Mouse (Mus musculus) CD8-positive naive resting alpha-beta T cell, adult 2 months (primary cell): ENCODE measurements at regions not wholly inside any gene's neighbourhood (a gene's known extent, or its start where the extent isn't known, plus 50 kb on each side); places are given as distances from the start of the nearest gene placed in this dataset.

Experiments
- DNase-seq, 2 experiments: peaks; one replicate each; pipeline ENCODE4 v3.0.0; 2022; ENCODE audit warnings: low read depth in 2 of 2, low spot score in 2 of 2

DNA sequence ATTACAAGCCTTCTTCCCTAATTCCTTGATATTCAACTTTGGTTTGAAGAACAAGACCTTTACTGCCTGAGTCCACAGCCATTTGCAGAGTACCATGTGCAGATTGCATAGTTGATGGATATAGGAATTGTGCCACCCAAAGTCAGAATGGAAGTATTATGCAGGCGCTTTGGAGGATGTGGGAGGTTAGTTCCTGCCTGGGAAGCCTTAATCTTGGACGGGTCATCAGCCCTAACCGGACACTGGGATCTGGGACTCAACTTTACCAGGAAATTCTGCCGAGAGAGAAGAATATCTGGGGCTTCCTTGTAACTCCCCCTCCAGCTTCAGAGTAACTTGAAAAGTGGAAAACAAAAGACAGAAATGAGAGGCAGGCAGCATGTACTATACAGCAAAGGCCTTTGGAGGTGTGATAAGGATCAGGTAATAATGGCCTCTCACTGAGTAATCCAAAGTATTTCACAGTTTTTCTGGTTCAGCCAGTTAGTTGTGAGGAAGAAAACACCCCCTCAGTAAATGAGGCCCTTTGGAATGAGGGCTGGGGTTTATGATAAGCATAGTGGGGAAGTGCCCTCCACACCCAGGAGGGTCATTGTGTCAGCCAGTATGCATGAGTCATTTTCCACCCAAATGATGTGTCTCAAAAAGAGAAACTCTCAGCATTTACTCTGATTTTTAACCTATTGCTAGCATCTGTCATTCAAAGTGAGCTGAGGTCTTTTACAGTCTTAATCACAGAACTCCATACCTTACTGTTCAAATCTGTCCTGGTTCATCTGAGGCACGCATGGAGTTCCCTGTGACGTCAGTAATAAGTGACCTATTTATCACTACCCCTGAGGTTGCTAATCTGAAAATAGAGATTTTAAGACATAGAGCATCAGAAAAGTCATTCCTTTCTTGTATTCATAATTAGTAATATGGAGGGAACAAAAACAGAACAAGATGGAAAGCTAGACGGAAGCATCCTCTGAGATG is 91.7 kb upstream of the Klf6 start:
- no peak for DNase-seq

DNA sequence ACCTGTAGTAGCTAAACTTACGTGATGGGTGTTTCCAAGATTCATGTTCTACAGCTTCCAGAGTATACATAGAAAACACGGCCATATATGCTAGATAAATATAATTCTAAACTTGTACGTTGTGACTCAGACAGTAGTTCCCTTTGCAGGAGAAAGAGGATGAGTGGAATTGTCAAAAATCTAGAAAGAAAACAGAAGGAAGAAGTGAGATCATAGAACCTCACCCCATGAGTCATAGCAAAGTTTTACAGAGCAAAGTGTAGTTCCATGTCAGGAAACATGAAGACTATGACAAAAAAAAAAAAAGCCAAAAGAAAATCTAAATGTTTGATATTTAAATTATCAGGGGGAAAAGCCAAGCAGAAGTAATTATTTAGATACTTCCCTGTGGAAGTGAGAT is 87.5 kb upstream of the Klf6 start:
- DNase-seq, result no peak

DNA sequence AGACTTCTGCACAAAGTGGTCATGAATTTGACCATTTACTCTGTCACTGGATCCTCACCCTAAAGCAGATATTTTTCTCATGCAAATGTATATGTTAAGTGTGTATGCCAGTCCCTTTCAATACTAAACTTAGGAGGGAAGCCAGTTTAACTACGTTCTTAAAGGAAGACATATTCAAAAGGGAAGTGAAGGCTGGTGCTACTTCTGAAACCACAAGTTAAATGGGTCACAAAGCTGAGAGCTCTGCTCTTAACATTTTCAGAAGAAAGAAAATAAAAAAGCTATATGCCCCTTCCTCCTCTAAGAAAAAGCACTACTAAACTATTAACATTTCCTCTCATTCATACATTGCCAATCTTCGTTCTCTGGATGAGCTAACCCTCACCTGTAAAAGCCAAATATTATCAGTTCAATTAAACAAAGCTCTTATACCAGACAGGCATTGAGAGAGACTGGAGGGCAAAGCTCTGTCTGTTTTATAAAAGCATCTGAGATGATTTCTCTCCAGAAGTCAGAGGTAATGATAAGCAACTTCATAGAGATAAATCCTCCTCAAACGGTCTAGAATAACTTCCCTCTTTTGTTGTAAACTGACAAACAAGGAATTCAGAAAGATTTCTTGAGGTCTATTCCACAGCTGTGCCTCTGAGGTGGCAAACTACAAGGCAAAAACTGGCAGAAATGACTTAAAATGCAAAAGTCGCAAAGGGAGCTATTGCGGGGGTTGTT is 82.7 kb upstream of the Klf6 start:
- DNase-seq, result no peak

DNA sequence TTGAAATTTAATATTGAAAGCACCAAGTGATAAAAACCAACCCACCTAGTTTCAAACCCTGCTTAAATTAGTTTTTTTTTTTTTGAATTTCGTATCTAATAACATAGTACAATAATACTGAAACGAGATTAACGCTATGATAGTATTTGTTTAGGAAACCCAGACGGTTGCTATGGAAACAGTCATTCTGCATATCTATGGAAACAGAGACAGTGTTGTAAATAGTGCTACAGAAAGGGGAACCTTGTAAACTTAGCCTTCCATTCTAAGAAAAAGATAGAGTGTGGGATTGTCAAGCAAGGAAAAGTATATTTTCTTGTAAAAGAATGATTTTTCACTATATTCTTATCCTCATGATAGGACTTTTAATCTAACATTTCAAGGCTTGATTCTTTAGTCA is 81.9 kb upstream of the Klf6 start:
- no peak for DNase-seq

- no peak for DNase-seq
Measured at GRCm38 (mm10) chr13:5782540-5782939, 78.7 kb upstream of the Klf6 start.

- DNase-seq, result no peak
Measured at GRCm38 (mm10) chr13:5787114-5787513, 74.2 kb upstream of the Klf6 start.

- DNase-seq, result no peak
Measured at GRCm38 (mm10) chr13:5789302-5789701, 72.0 kb upstream of the Klf6 start.

DNA sequence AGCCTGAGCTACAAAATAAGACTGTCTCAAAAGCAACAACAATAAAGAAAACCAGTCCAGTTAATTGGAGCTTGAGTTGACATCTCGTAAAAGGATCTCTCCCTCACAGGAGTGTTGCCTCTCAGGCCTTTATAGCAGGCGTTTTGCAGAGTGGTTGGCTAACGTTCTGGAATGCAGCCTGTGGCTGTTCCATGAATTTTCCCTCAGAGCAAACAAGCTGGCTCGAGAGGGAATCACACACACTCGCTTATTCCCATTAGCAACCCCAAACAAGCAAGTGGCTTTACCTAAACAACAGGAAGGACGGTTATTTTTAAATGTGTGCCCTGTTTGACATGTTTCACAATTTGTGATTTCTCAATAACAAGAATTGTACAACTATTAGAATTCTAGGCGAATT is 59.2 kb upstream of the Klf6 start:
- no peak for DNase-seq

DNA sequence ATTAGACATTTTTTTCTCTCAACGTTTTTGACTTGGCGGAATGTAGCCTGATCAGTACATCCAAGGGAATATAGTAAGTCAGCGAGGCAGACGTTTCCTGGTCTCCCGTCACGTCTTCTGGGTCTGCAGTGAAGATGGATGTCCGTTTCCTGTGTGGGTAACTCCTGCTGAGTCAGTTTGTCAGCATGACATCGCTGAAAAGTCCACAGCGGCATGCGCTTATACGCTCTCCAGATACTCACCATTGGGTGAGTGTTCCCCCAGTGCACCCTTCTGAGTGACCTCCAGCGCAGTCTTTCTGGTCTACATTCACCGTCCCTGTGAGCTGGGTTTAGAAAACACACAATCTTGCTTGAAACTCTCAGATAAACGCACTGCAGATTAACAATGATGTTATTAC is 58.5 kb upstream of the Klf6 start:
- DNase-seq, result no peak

DNA sequence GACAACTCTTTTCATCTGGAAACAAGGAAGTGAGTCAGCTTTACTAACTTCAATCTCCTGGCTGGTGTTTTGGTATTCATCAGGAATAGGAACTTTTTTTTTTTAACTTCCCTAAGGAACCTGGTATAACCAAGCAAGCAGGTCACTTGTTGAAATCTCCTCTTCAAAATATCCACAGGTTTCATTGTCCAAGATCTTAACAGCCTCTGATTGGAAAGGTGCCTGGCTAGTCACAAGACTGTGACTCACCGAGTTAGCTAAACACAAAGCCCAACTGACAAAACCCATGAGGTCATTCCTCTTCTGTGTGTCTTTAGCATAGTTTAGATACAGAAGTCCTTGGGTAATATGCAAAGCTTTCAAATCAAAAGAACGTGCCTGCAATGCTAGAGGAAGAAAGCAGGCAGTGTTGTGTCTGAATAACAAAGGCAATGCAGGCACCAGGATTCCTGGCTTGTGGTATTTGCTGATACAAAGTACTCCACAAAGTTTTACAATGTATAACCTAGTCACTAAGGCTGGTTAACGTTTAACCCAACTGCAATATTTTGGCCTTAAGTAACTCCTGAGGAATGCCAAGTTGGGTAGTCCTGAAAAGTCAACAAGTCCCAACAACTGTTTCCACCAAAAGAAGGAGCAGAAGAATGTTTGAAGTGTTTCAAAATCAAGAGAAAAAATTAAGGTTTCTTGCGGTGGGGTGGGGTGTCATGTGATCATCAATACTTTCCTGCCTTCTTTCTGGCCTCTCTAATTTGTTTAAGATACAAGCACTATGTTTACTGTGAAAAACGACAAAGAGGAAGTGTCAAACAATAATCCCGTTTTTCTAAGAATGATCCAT is 57.5 kb upstream of the Klf6 start:
- no peak for DNase-seq

- DNase-seq, result no peak
Measured at GRCm38 (mm10) chr13:5804381-5804941, 56.8 kb upstream of the Klf6 start.

DNA sequence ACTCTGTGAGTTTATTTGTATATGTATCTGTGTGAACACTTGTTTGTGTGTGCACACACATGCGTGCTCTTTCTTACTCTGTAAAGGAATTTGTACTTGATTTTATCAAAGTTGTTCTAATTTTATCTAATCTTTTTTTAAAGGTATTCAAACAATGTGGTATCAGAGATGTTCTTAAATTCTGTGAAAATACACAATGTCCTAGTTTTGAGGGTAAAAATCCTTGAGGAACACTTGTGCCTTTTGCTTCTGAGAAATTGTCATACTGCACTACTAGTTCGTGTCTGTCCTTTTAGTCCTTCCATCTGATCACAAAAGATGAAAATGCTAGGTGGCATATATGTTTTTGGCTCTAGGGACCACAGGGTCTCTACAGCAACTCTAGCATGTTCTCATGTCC is 52.9 kb upstream of the Klf6 start:
- DNase-seq, result no peak
